Mouse (Mus musculus): ENCODE measurements at regions not wholly inside any gene's neighbourhood (a gene's known extent, or its start where the extent isn't known, plus 50 kb on each side); places are given as distances from the start of the nearest gene placed in this dataset.

DNA sequence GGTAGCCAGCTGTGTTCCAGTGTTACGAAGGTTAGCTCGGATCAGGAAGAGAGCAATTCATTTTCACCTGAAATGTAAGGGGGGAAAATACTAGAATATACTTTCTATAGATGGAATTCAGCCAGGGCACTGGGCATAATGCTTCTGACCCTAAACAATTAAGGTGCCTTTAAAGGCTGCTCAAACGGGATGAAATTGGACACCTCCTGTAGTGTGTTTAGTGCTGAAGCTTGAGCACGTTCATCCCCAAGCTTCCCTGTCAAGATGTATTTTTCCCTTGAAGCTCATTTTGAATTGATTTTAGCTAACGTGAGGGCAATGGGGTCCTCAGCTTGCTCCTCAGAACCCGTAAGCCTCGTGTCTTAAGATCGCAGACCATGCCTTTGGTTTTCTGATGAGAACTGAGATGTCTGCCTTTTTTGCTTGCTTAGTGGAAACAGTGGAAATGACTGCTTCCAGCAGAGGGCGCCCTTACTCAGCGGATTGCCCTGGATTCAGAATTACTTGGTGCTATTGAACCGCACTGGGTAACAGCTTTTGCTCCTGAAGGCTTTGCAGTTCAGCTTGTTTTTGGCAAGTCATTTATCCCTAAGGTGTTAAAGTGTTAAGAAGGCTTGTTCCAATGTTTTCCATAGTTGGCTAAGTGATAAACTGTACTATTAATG lies 74.6 kb upstream of the Fermt1 start:
- peak; percentile 74 for DNase-seq (ENCODE audit: extremely low spot score, low spot score)
- no peaks in the 10 kb centered on the region for H3K9me3 ChIP-seq
- no peaks in the 10 kb centered on the region for H3K27me3 ChIP-seq (ENCODE audit: poor library complexity, severe bottlenecking)
- H3K4me1 ChIP-seq: peaks cover 5% of the 10 kb centered on the region; the same call in 1 of the 2 replicates
- no peak overlapping the region for H3K4me3 ChIP-seq
- H3K27ac ChIP-seq: no peak overlapping the region
- no peaks in the 10 kb centered on the region for H3K36me3 ChIP-seq (replicated peaks)
- 25% methylated on average over 11 of the region's 11 CpGs for WGBS

DNA sequence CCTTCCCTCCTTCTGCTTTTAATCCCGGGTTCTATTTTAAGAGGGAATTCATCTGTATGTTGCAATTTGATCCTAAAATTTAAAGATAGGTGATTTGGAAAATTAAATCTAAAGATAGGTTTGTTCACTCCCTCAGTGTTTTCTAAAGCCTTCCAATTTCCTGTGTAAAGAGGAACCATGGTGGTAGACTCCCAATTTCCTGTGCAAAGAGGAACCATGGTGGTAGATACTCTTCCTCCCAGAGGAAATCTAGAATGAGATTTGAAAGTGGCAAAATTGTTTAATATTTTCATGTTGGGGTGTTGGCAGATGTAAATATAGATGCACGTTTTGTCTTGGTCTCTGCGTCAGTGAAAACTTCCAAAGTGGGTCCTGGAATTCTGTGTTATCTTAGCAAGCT lies 75.5 kb upstream of the Fermt1 start:
- Histone ChIP-seq H3K27me3 (ENCODE audit: poor library complexity, severe bottlenecking) (no peaks in the 10 kb centered on the region), H3K36me3 (replicated peaks) (no peaks in the 10 kb centered on the region), H3K4me1 (peaks cover 5% of the 10 kb centered on the region; the same call in 1 of the 2 replicates), H3K4me3 (no peak overlapping the region), H3K9me3 (no peaks in the 10 kb centered on the region), H3K27ac (no peak overlapping the region)
- WGBS: 82% methylated on average over 3 of the region's 3 CpGs
- no peak for DNase-seq (ENCODE audit: extremely low spot score, low spot score)

DNA sequence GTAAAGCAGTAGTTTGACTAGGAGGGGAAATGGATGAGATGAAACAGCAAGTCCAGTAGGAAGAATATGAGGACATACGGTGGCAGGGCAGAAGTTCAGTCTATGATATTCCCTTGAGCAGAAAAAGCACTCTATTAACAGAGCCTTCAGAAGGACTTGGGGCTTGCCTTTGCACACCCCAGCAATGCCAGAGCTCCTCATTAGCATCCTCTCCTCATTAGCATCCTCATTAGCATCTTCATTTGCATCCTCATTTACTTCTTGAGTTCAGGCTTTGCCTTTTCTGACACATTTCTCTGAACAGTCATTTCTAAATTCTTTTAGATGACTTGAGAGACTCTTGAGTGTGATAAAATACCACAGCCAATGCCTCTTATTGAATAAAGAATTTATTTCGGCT lies 81.3 kb upstream of the Fermt1 start:
- no peak overlapping the region for H3K27ac ChIP-seq
- no peaks in the 10 kb centered on the region for H3K36me3 ChIP-seq (replicated peaks)
- WGBS: 95% methylated on average over 2 of the region's 2 CpGs
- no peak for DNase-seq (ENCODE audit: extremely low spot score, low spot score)
- H3K27me3 ChIP-seq (ENCODE audit: poor library complexity, severe bottlenecking): no peaks in the 10 kb centered on the region
- H3K4me1 ChIP-seq: no peaks in the 10 kb centered on the region
- no peaks in the 10 kb centered on the region for H3K9me3 ChIP-seq
- no peak overlapping the region for H3K4me3 ChIP-seq

DNA sequence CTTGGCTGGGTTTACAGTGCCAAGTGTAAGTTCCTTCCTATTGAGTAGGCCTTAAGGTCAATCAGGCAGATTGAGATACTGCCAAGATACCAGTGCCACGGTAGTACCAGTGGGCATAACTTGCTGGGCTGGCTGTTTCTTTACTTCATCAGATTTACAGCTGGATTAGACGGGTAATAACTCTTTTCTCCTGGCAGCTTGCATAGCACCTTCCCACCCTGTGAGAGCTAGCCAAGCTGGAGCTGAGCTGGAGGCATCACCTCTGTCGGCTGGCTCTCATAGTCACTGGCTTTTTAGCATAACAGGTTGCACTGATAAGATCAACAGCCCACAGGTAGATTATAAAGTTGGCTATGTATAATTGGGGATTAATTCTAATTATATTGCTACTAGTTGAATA lies 89.7 kb upstream of the Fermt1 start:
- WGBS: 90% methylated on average over 3 of the region's 3 CpGs
- Histone ChIP-seq H3K4me1 (no peaks in the 10 kb centered on the region), H3K4me3 (no peak overlapping the region), H3K27me3 (ENCODE audit: poor library complexity, severe bottlenecking) (no peaks in the 10 kb centered on the region), H3K36me3 (replicated peaks) (no peaks in the 10 kb centered on the region), H3K27ac (no peak overlapping the region), H3K9me3 (no peaks in the 10 kb centered on the region)
- DNase-seq (ENCODE audit: extremely low spot score, low spot score): no peak

DNA sequence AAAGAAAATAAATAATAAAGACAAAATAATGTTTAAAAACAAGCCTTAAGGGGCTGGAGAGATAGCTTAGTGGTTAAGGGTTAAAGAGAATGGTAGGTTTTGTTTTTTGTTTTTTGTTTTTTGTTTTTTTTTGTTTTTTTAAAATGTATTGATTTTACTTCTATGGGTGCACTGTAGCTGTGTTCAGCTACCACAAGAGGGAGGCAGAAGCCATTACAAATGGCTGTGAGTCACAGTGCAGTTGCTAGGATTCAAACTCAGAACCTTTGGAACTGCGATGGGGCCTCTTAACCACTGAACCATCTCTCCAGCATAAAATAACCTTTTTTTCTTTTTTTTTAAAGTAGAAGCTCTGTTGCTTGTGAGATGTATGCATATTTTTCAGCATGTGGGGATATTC lies 95.0 kb upstream of the Fermt1 start:
- Histone ChIP-seq H3K36me3 (replicated peaks) (no peaks in the 10 kb centered on the region), H3K9me3 (no peaks in the 10 kb centered on the region), H3K4me3 (no peak overlapping the region), H3K4me1 (no peaks in the 10 kb centered on the region), H3K27me3 (ENCODE audit: poor library complexity, severe bottlenecking) (no peaks in the 10 kb centered on the region), H3K27ac (no peak overlapping the region)
- no peak for DNase-seq (ENCODE audit: extremely low spot score, low spot score)
- 95% methylated on average over 1 of the region's 1 CpGs for WGBS

DNA sequence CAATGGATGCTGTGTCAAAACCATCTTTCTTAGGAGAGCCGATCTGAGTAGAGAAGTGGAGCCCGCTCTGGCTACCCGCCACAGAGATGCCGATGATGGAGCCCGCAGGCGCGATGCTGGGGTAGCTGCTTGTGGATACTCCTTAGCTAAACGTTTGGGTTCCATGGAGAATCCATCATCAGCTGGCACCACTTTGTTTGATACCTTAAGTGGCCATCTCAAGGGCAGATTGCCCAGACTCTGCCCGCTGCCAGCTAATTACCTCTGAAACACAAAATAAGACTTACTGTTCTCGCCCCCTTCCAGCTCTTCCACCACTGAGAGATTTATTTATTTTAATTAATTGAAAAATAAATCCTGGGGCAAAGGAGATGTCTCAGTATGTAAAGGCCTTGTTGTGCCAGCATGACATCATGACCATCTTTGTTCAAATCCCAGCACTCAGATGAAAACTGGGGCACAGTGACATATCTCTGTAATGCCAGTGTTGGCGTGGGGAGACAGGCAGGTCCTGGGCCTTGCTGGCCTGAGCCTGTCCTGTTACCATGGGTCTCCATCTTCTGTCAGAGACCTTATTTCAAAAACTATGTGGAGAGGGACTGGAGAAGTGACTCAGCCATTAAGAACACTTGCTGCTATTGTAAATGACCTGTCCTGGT lies 132.1 kb upstream of the Fermt1 start:
- H3K36me3 ChIP-seq (replicated peaks): no peaks in the 10 kb centered on the region
- H3K4me3 ChIP-seq: no peak overlapping the region
- DNase-seq (ENCODE audit: extremely low spot score, low spot score): no peak
- H3K27me3 ChIP-seq (ENCODE audit: poor library complexity, severe bottlenecking): no peaks in the 10 kb centered on the region
- no peaks in the 10 kb centered on the region for H3K9me3 ChIP-seq
- no peaks in the 10 kb centered on the region for H3K4me1 ChIP-seq
- 96% methylated on average over 11 of the region's 11 CpGs for WGBS
- H3K27ac ChIP-seq: no peak overlapping the region

DNA sequence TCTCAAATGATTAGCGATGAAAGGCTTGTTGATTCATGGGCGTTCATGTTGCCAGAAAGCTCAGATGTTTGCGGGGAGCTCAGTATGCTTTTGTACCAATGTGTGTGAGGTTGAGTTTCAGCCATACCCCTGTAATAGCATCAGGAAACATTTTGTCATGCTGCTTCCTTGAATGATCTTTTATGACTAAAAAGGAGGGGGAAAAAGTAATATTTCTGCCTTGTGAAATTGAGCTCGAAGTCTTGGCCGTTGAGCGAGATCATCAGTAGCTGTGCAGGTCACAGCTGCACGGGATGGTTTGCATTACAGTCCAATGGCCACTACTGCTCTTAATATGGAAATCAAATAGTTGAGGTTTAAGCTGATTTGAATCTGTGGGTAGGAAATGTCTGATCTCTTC lies 145.3 kb upstream of the Fermt1 start:
- DNase-seq (ENCODE audit: extremely low spot score, low spot score): no peak
- Histone ChIP-seq H3K9me3 (peaks cover 3% of the 10 kb centered on the region; the same call in 1 of the 2 replicates), H3K36me3 (replicated peaks) (no peaks in the 10 kb centered on the region), H3K4me1 (no peaks in the 10 kb centered on the region), H3K4me3 (no peak overlapping the region), H3K27ac (no peak overlapping the region), H3K27me3 (ENCODE audit: poor library complexity, severe bottlenecking) (no peaks in the 10 kb centered on the region)
- WGBS: 92% methylated on average over 7 of the region's 7 CpGs

DNA sequence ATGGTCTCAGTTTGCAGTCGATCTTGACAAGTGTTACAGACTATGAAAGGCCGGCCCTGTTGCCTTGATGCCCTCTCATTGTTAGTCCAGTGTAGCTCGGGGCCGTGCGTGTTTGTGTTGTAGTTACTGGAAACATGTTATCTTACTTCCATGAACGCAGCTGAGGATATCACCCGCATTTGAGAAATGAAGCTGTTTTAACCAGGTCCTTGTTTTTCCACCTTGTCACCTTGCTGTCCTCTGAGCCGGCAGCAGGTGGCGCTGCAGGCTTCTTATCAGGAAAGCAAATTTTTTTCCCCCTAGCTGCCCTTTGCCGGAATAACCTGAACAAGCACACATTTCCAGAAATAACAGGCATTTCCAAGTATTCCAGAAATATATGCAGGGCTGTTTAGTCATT lies 167.9 kb upstream of the Fermt1 start:
- 29% methylated on average over 10 of the region's 10 CpGs for WGBS
- DNase-seq (ENCODE audit: extremely low spot score, low spot score): peak; percentile 59
- Histone ChIP-seq H3K27ac (no peak overlapping the region), H3K36me3 (replicated peaks) (no peaks in the 10 kb centered on the region), H3K27me3 (ENCODE audit: poor library complexity, severe bottlenecking) (no peaks in the 10 kb centered on the region), H3K4me3 (no peak overlapping the region), H3K4me1 (no peaks in the 10 kb centered on the region), H3K9me3 (no peaks in the 10 kb centered on the region)

DNA sequence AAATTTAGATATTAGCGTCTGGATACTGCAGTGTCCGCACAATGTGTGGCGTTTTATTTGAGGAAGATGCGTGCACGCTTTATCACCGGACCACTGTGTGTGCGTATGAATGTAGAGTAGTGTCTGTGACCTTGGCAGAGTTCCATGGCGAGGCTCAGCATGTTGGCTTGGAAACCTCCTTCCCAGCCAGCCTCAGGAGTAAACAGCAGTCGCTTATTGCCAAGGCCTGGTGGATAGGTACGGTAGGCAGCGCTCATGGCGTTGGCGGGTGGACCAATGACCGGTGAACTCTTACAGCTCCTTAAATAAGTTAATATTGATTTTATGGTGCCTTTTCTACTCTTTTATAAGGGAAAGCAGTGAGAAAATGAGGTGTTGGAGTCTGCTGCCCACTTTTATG lies 172.9 kb upstream of the Fermt1 start:
- H3K36me3 ChIP-seq (replicated peaks): no peaks in the 10 kb centered on the region
- H3K27me3 ChIP-seq (ENCODE audit: poor library complexity, severe bottlenecking): no peaks in the 10 kb centered on the region
- H3K4me1 ChIP-seq: no peaks in the 10 kb centered on the region
- H3K9me3 ChIP-seq: no peaks in the 10 kb centered on the region
- H3K4me3 ChIP-seq: no peak overlapping the region
- no peak for DNase-seq (ENCODE audit: extremely low spot score, low spot score)
- no peak overlapping the region for H3K27ac ChIP-seq
- WGBS: 96% methylated on average over 14 of the region's 14 CpGs

DNA sequence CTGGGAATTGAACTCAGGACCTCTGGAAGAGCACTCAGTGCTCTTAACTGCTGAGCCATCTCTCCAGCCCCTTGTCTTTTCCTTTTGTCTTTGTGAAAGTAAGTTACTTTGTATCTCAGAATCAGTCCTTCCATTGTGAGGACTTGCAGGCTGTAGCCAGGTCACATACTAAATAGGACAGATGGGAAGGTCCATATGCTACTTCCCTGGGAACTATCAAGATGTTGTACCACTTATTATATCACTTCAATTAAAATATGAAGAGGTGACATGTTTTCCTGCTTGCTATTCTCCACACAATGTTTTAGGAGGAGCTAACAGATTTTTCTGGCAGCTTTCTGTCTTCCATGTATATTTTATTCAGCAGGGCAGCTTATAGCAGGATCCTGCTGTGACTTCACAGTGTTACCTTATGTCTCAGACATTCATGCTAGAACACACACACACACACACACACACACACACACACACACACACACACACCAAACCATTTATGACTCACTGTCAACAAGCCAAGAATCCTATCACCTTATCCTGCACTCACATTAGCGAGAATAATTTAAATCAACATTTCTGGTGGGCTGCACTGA lies 179.6 kb upstream of the Fermt1 start:
- Histone ChIP-seq H3K9me3 (no peaks in the 10 kb centered on the region), H3K4me1 (no peaks in the 10 kb centered on the region), H3K36me3 (replicated peaks) (no peaks in the 10 kb centered on the region), H3K27ac (no peak overlapping the region), H3K27me3 (ENCODE audit: poor library complexity, severe bottlenecking) (no peaks in the 10 kb centered on the region), H3K4me3 (no peak overlapping the region)
- WGBS: 94% methylated on average over 1 of the region's 1 CpGs
- DNase-seq (ENCODE audit: extremely low spot score, low spot score): no peak

DNA sequence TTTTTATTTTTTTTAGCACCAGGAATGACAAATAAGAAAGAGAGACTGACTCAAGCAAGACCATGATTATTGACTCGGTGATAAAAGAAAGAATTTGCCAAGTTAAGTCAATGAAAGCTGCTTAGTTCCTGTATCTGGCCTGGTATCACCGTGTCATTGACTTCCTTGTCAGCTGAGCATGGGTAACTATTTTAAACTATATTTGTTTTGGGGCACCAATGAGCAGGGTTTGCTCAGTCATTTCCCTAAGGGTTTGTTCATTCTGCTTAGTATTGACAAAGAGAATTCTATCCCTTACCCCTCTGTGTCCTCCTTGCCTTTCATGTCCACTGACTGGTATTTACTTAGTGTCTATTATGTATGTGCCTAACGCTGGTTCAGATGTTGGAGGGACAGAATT lies 189.2 kb upstream of the Fermt1 start:
- no peaks in the 10 kb centered on the region for H3K36me3 ChIP-seq (replicated peaks)
- H3K9me3 ChIP-seq: no peaks in the 10 kb centered on the region
- no peak for DNase-seq (ENCODE audit: extremely low spot score, low spot score)
- H3K27me3 ChIP-seq (ENCODE audit: poor library complexity, severe bottlenecking): no peaks in the 10 kb centered on the region
- no peaks in the 10 kb centered on the region for H3K4me1 ChIP-seq
- H3K27ac ChIP-seq: no peak overlapping the region
- no peak overlapping the region for H3K4me3 ChIP-seq
- WGBS: 73% methylated on average over 3 of the region's 3 CpGs

DNA sequence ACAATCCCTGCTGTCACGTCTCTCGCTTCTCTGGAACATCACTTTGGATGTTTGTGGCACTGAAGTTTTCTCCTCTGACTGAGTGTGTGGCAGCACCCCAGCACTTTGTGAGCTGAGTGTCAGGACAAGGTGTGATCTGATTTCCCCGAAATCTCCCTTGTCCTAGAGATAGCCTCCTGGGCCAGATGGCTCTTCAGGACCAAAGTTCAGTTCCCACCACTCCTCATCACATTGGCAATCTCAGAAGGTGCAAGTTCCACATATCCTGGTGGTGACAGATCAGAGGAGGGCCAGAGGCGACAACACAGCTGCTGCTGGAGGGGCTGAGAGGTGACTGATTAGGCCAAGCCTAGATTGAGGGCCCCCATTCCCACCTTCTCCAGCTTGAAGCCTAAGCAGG lies 193.2 kb upstream of the Fermt1 start:
- no peak for DNase-seq (ENCODE audit: extremely low spot score, low spot score)
- Histone ChIP-seq H3K27ac (no peak overlapping the region), H3K4me3 (no peak overlapping the region), H3K4me1 (no peaks in the 10 kb centered on the region), H3K9me3 (no peaks in the 10 kb centered on the region), H3K27me3 (ENCODE audit: poor library complexity, severe bottlenecking) (no peaks in the 10 kb centered on the region), H3K36me3 (replicated peaks) (no peaks in the 10 kb centered on the region)
- 87% methylated on average over 4 of the region's 4 CpGs for WGBS

DNA sequence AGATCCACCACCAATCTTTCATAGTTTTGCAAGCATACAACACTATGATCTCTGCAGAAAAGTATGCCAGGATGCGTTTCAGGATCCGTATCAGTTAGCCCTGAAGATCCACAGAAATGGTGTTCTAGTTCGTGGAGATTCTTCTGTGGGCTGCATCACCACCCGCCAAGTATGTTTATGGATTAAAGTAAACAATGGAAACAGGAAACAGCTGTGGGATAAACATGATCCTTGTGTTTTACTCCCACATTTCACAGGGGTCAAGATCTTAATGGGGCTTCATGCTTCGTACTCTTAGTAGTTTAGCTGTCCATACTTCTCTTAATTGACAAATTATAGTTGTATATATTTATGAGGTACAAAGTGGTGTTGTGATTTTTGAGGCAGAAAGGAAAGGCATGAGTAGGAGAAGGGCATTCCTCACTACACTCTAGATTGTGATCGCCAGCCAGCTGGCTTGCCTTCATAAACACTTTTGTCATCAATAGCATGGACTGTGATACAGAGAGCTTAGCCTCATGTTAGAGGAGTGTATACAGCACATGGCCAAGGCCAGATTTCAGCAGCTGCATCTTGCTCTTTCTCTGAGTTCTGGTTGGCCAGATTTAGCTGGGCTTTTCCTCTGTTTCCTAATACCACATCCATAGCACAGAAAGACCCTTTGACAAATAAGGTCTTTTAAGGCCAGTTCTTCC lies 195.8 kb upstream of the Fermt1 start:
- DNase-seq (ENCODE audit: extremely low spot score, low spot score): no peak
- Histone ChIP-seq H3K36me3 (replicated peaks) (no peaks in the 10 kb centered on the region), H3K27ac (no peak overlapping the region), H3K4me1 (no peaks in the 10 kb centered on the region), H3K27me3 (ENCODE audit: poor library complexity, severe bottlenecking) (no peaks in the 10 kb centered on the region), H3K4me3 (no peak overlapping the region), H3K9me3 (no peaks in the 10 kb centered on the region)
- WGBS: 89% methylated on average over 6 of the region's 6 CpGs

All from forebrain, embryonic 10.5 days (tissue).